ENCODE assay signal across 8 mouse cellular contexts in genomic region chr9:44482112-44482511, GRCm38 (mm10). TPM values are rescaled to one million over a fixed set of nuclear protein-coding genes. Genes with fewer than 3 reads are reported as not detected.
A peak's percentile ranks its signal among the peaks of the same experiment; 100 is the strongest.
DNase-seq lines count a peak whose midpoint lies in the region; ATAC-seq lines count a peak whose summit lies in the region.

No protein-coding gene starts in this region.

- no peaks in the 10 kb centered on the region for H3K36me3 ChIP-seq in heart, embryonic 16.5 days (ENCODE audit: control insufficient read depth, insufficient read depth)
- no peaks in the 10 kb centered on the region for H3K36me3 ChIP-seq in hindbrain, embryonic 13.5 days
- no peaks in the 10 kb centered on the region for H3K36me3 ChIP-seq in midbrain, embryonic 13.5 days

- H3K4me3 ChIP-seq in heart, embryonic 16.5 days (ENCODE audit: low read length): peak overlapping the region; percentile 96
- H3K4me3 ChIP-seq in brown adipose tissue, adult 24 weeks (ENCODE audit: insufficient read depth, low read depth, low read length): peak overlapping the region; percentile 97
- H3K4me3 ChIP-seq in hindbrain, embryonic 13.5 days: peak overlapping the region; percentile 90
- peak overlapping the region; percentile 98 for H3K4me3 ChIP-seq in midbrain, embryonic 13.5 days (replicated peaks)

- 18% methylated on average over 3 of the region's 3 CpGs for WGBS in heart, embryonic 16.5 days
- 8% methylated on average over 3 of the region's 3 CpGs for WGBS in hindbrain, embryonic 13.5 days
- WGBS in midbrain, embryonic 13.5 days: 8% methylated on average over 3 of the region's 3 CpGs

- peaks cover 52% of the 10 kb centered on the region for H3K4me1 ChIP-seq in heart, embryonic 16.5 days (ENCODE audit: control insufficient read depth, insufficient read depth, low read length)
- H3K4me1 ChIP-seq in brown adipose tissue, adult 24 weeks (ENCODE audit: control insufficient read depth, insufficient read depth, insufficient read length, low read length): peaks cover 12% of the 10 kb centered on the region; the same call in 1 of the 2 replicates
- H3K4me1 ChIP-seq in hindbrain, embryonic 13.5 days (replicated peaks): peaks cover 66% of the 10 kb centered on the region
- peaks cover 67% of the 10 kb centered on the region for H3K4me1 ChIP-seq in midbrain, embryonic 13.5 days (replicated peaks)

- ATAC-seq in heart, embryonic 16.5 days (replicated peaks; ENCODE audit: extremely low read depth, insufficient read depth, low FRiP score): no peak
- ATAC-seq in hindbrain, embryonic 13.5 days (ENCODE audit: low FRiP score): no peak
- no peak for ATAC-seq in midbrain, embryonic 13.5 days

- no peak for DNase-seq in heart, postnatal 10 days
- DNase-seq in layer of hippocampus, postnatal 25 days (ENCODE audit: extremely low spot score in 1 of 2, low spot score in 1 of 2): no peak
- no peak for DNase-seq in cerebellum, postnatal 36 days
- DNase-seq in frontal cortex, postnatal 10 days (ENCODE audit: low spot score in 2 of 2): no peak

- intact Hi-C loops in heart, postnatal 10 days (cut with DNase I): loop anchor here (1.0 kb wide), 1 partner anchor 19 kb away; no protein-coding TSS in a partner anchor

- no peaks in the 10 kb centered on the region for H3K9me3 ChIP-seq in heart, embryonic 16.5 days (replicated peaks; ENCODE audit: control insufficient read depth, low read length)
- H3K9me3 ChIP-seq in hindbrain, embryonic 13.5 days: no peaks in the 10 kb centered on the region
- H3K9me3 ChIP-seq in midbrain, embryonic 13.5 days: no peaks in the 10 kb centered on the region

- H3K9ac ChIP-seq in heart, embryonic 16.5 days (ENCODE audit: low read length): peak overlapping the region; percentile 99; the same call in 1 of the 2 replicates
- peak overlapping the region; percentile 98 for H3K9ac ChIP-seq in hindbrain, embryonic 13.5 days
- peak overlapping the region; percentile 98; the same call in 1 of the 2 replicates for H3K9ac ChIP-seq in midbrain, embryonic 13.5 days (replicated peaks)

- H3K27me3 ChIP-seq in heart, embryonic 16.5 days (ENCODE audit: control insufficient read depth, insufficient read depth, low read length): no peaks in the 10 kb centered on the region
- H3K27me3 ChIP-seq in hindbrain, embryonic 13.5 days: no peaks in the 10 kb centered on the region
- H3K27me3 ChIP-seq in midbrain, embryonic 13.5 days: no peaks in the 10 kb centered on the region

- peak overlapping the region; percentile 95 for H3K27ac ChIP-seq in heart, embryonic 16.5 days (ENCODE audit: low read length)
- H3K27ac ChIP-seq in brown adipose tissue, adult 24 weeks (replicated peaks; ENCODE audit: low read depth, low read length): 0 out of 2 replicates have a peak overlapping the region, but pooled peaks have one; percentile 4
- peak overlapping the region; percentile 98 for H3K27ac ChIP-seq in hindbrain, embryonic 13.5 days
- peak overlapping the region; percentile 98 for H3K27ac ChIP-seq in midbrain, embryonic 13.5 days

- peak overlapping the region; percentile 95 for H3K4me2 ChIP-seq in heart, embryonic 16.5 days (ENCODE audit: low read depth, low read length)
- peak overlapping the region; percentile 99 for H3K4me2 ChIP-seq in hindbrain, embryonic 13.5 days
- peak overlapping the region; percentile 99 for H3K4me2 ChIP-seq in midbrain, embryonic 13.5 days (replicated peaks)

RNA-seq across cellular contexts. Expression of gene Bcl9l, which starts 0.5 kb away (rescaled TPM):
- polyA plus RNA-seq in heart, embryonic 16.5 days (2015; fragmentation: Nextera tagmentation; extraction: Ambion mirVana): 11.1 and 11.3 TPM in 2 replicates
- 10 to 100 TPM; 66.8 to 73.0 TPM for total RNA-seq in heart, postnatal 10 days (2021)
- polyA plus RNA-seq in brown adipose tissue, adult 24 weeks (2012; ENCODE audit: insufficient read depth, insufficient read length, missing spikeins): 19.2 and 24.4 TPM in 2 replicates
- polyA plus RNA-seq in hindbrain, embryonic 13.5 days (2015; fragmentation: Nextera tagmentation; extraction: Ambion mirVana): 8.6 TPM in 2 replicates
- polyA plus RNA-seq in midbrain, embryonic 13.5 days (2015; fragmentation: Nextera tagmentation; extraction: Ambion mirVana): 8.0 and 9.2 TPM in 2 replicates
- total RNA-seq in layer of hippocampus, postnatal 25 days (2021): 10 to 100 TPM; 59.2 to 78.1 TPM

RNA-seq across cellular contexts. Expression of gene Upk2, which starts 27.3 kb away (rescaled TPM):
- 0.50 TPM in 1 of 2 replicates, not detected in the other for polyA plus RNA-seq in heart, embryonic 16.5 days (2015; fragmentation: Nextera tagmentation; extraction: Ambion mirVana)
- total RNA-seq in heart, postnatal 10 days (2021): not detected
- not detected in 2 replicates for polyA plus RNA-seq in brown adipose tissue, adult 24 weeks (2012; ENCODE audit: insufficient read depth, insufficient read length, missing spikeins)
- not detected in 2 replicates for polyA plus RNA-seq in hindbrain, embryonic 13.5 days (2015; fragmentation: Nextera tagmentation; extraction: Ambion mirVana)
- not detected in 2 replicates for polyA plus RNA-seq in midbrain, embryonic 13.5 days (2015; fragmentation: Nextera tagmentation; extraction: Ambion mirVana)
- total RNA-seq in layer of hippocampus, postnatal 25 days (2021): not detected

RNA-seq across cellular contexts. Expression of gene Foxr1, which starts 41.2 kb away (rescaled TPM):
- not detected in 2 replicates for polyA plus RNA-seq in heart, embryonic 16.5 days (2015; fragmentation: Nextera tagmentation; extraction: Ambion mirVana)
- total RNA-seq in heart, postnatal 10 days (2021): not detected
- polyA plus RNA-seq in brown adipose tissue, adult 24 weeks (2012; ENCODE audit: insufficient read depth, insufficient read length, missing spikeins): not detected in 2 replicates
- polyA plus RNA-seq in hindbrain, embryonic 13.5 days (2015; fragmentation: Nextera tagmentation; extraction: Ambion mirVana): not detected in 2 replicates
- not detected in 2 replicates for polyA plus RNA-seq in midbrain, embryonic 13.5 days (2015; fragmentation: Nextera tagmentation; extraction: Ambion mirVana)
- not detected for total RNA-seq in layer of hippocampus, postnatal 25 days (2021)

Comparison
In these comparisons a context has a peak if more than half of its experiments do, and no peak if none do; other contexts are left out.
1. H3K27ac ChIP-seq: peak in every context shown above with its lines; median percentile 98 in hindbrain, embryonic 13.5 days; 98 in midbrain, embryonic 13.5 days; 95 in heart, embryonic 16.5 days; 4 in brown adipose tissue, adult 24 weeks.